Mouse (Mus musculus): ENCODE data around the gene Mpst. TPM values are rescaled to one million over a fixed set of nuclear protein-coding genes. Genes with fewer than 3 reads are reported as not detected.

Mpst gene
- polyA plus RNA-seq, 1 experiment from 2014 or later = 3.5 TPM

DNA sequence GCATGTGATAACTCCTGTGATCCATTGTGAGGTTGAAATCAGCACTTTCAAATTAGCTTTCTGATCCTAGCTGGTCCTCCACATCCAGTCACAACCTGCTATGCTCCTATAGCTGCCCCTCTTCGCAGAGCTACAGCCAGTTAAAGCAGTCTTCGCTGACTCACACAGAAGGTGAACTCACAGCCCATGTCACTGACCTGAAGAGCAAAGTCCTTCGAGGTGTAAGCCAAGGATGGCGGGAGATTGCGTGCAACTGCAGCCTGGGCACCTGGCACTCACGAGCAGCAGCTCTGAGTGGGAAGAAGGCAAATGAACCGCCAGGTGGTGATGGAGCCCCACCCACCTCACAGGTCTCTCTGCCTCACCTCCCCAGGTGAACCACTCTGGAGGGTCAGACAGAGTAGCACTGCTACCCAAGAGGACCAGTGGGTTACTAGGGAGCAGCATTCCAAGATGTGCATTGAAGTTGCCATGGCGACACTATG is 10.7 kb upstream of the Mpst start, which contains the start of gene Tex33:
Tex33 (minus strand) TSS at position 435 of the 485 bp plus-strand sequence.
- no peaks in the 10 kb centered on the region for H3K36me3 ChIP-seq (ENCODE audit: control insufficient read depth, insufficient read depth, low read length)
- no peak within 1 kb of the TSS for H3K4me2 ChIP-seq (ENCODE audit: low read depth, low read length)
- ATAC-seq (ENCODE audit: low read depth) (no peak), DNase-seq (ENCODE audit: low spot score) (no peak)
- no peaks in the 10 kb centered on the region for H3K4me1 ChIP-seq (ENCODE audit: control insufficient read depth, insufficient read depth, low read length)
- WGBS = 87% methylated on average over 8 of the region's 8 CpGs
- no peak within 1 kb of the TSS for H3K27ac ChIP-seq (replicated peaks; ENCODE audit: low read depth, low read length)
- H3K27me3 ChIP-seq (replicated peaks; ENCODE audit: control insufficient read depth, insufficient read depth, low read length) = no peaks in the 10 kb centered on the region
- H3K4me3 ChIP-seq (ENCODE audit: low read depth, low read length) = no peak within 1 kb of the TSS
- H3K9ac ChIP-seq (ENCODE audit: low read depth, low read length) = no peak within 1 kb of the TSS
- no peaks in the 10 kb centered on the region for H3K9me3 ChIP-seq (ENCODE audit: control insufficient read depth, low read length)

DNA sequence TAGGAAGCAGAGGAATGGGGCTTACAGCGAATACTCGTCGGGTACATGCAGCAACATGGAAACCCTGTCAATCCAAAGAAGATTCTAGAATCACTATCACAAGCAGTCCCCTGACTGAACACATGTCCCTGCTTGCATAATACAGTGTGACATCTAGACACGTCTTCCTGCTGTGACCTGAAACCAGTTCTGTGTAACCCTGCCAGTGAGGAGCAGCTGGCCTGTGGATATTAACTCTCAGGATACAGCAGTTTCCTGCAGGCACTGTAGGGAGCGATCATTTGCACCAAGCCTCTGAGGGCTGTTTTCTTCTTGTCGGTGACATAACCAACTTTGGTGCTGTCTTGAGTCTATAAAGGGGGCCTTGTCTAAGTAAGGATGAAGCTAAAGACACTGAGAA is 4.9 kb upstream of the Mpst start:
- H3K27me3 ChIP-seq (replicated peaks; ENCODE audit: control insufficient read depth, insufficient read depth, low read length) = no peaks in the 10 kb centered on the region
- H3K9me3 ChIP-seq (ENCODE audit: control insufficient read depth, low read length) = no peaks in the 10 kb centered on the region
- 56% methylated on average over 6 of the region's 6 CpGs for WGBS
- H3K36me3 ChIP-seq (ENCODE audit: control insufficient read depth, insufficient read depth, low read length) = no peaks in the 10 kb centered on the region
- ATAC-seq (ENCODE audit: low read depth) = no peak
- no peak overlapping the region for H3K27ac ChIP-seq (replicated peaks; ENCODE audit: low read depth, low read length)
- H3K4me3 ChIP-seq (ENCODE audit: low read depth, low read length) = no peak overlapping the region
- peaks cover 17% of the 10 kb centered on the region; the same call in 1 of the 2 replicates for H3K4me1 ChIP-seq (ENCODE audit: control insufficient read depth, insufficient read depth, low read length)
- peak; percentile 46 for DNase-seq (ENCODE audit: low spot score)
- H3K4me2 ChIP-seq (ENCODE audit: low read depth, low read length) = no peak overlapping the region
- H3K9ac ChIP-seq (ENCODE audit: low read depth, low read length) = no peak overlapping the region

DNA sequence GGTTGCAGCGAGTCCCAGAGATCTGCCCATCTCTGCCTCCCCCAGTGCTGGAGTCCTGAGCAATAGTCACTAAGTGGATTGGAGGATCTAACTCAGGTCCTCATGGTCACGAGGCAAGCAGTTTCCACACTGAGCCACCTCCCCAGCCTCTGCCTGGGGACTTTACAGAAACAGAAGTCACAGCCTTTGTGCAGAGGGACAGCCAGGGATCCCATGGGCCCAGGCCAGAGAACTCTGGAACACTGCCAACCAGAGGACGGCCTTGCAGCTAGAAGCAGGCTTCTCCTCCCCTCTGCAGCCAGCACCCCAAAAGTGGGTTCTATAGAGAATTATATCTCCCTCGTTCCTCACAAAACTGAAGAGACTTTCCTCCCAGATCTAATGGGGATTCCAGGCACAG is 4.3 kb upstream of the Mpst start:
- H3K4me2 ChIP-seq (ENCODE audit: low read depth, low read length) = no peak overlapping the region
- ATAC-seq (ENCODE audit: low read depth) = no peak
- H3K9ac ChIP-seq (ENCODE audit: low read depth, low read length) = 0 out of 2 replicates have a peak overlapping the region, but pooled peaks have one; percentile 35
- H3K27me3 ChIP-seq (replicated peaks; ENCODE audit: control insufficient read depth, insufficient read depth, low read length) = no peaks in the 10 kb centered on the region
- H3K4me3 ChIP-seq (ENCODE audit: low read depth, low read length) = no peak overlapping the region
- no peak overlapping the region for H3K27ac ChIP-seq (replicated peaks; ENCODE audit: low read depth, low read length)
- DNase-seq (ENCODE audit: low spot score) = no peak
- 52% methylated on average over 4 of the region's 4 CpGs for WGBS
- no peaks in the 10 kb centered on the region for H3K9me3 ChIP-seq (ENCODE audit: control insufficient read depth, low read length)
- H3K4me1 ChIP-seq (ENCODE audit: control insufficient read depth, insufficient read depth, low read length) = peaks cover 17% of the 10 kb centered on the region; the same call in 1 of the 2 replicates
- H3K36me3 ChIP-seq (ENCODE audit: control insufficient read depth, insufficient read depth, low read length) = no peaks in the 10 kb centered on the region

DNA sequence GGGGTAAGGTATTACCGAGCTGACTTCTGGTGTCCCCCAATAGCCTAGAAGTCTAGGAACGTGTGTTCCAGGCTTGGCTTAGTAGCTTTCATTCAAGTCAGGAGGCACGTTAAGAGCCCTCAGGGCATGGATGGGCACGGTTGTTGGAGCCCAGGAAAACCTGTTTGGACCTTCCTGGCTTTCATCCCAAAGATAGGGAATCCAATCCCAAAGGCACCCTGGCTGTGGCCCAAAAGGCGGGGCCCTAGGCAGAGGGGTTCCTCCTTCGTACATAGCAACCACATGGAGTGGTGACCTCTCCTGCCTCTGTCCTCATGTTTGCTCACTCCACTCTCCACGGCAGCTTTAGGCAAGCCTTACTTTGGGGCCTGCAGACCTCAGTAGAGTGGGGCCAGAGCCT is 3.8 kb upstream of the Mpst start:
- no peaks in the 10 kb centered on the region for H3K27me3 ChIP-seq (replicated peaks; ENCODE audit: control insufficient read depth, insufficient read depth, low read length)
- no peaks in the 10 kb centered on the region for H3K9me3 ChIP-seq (ENCODE audit: control insufficient read depth, low read length)
- WGBS = 63% methylated on average over 7 of the region's 7 CpGs
- H3K27ac ChIP-seq (replicated peaks; ENCODE audit: low read depth, low read length) = no peak overlapping the region; the same call in 1 of the 2 replicates
- no peaks in the 10 kb centered on the region for H3K36me3 ChIP-seq (ENCODE audit: control insufficient read depth, insufficient read depth, low read length)
- H3K4me3 ChIP-seq (ENCODE audit: low read depth, low read length) = no peak overlapping the region
- no peak overlapping the region for H3K4me2 ChIP-seq (ENCODE audit: low read depth, low read length)
- peaks cover 22% of the 10 kb centered on the region for H3K4me1 ChIP-seq (ENCODE audit: control insufficient read depth, insufficient read depth, low read length)
- DNase-seq (ENCODE audit: low spot score) = peak; percentile 52
- H3K9ac ChIP-seq (ENCODE audit: low read depth, low read length) = no peak overlapping the region
- no peak for ATAC-seq (ENCODE audit: low read depth)

DNA sequence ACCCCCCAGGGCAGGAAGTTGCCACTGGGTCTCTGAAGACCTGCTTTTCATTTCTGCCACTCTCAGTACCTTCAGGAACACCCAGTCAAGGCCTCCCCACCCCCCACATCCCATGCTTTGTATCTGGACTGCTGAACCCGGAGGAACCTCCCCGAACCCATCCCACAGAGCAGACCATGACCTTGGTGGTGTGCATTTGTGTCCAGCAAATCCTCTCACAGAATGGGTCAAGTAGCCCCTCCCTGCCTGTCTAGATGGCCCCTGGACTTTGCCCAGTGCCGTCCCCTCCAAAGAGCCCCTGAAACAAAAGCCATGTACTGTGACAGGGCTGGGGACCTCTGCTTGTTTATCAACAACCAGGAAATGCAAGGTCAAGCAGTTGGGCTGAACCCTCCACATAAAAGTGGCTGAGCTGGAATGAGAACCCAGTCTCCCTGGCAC is 2.9 kb upstream of the Mpst start:
- WGBS = 30% methylated on average over 3 of the region's 3 CpGs
- ATAC-seq (ENCODE audit: low read depth) (no peak), DNase-seq (ENCODE audit: low spot score) (no peak)
- Histone ChIP-seq H3K9me3 (ENCODE audit: control insufficient read depth, low read length) (no peaks in the 10 kb centered on the region), H3K4me1 (ENCODE audit: control insufficient read depth, insufficient read depth, low read length) (peaks cover 26% of the 10 kb centered on the region), H3K27me3 (replicated peaks; ENCODE audit: control insufficient read depth, insufficient read depth, low read length) (no peaks in the 10 kb centered on the region), H3K36me3 (ENCODE audit: control insufficient read depth, insufficient read depth, low read length) (no peaks in the 10 kb centered on the region), H3K27ac (replicated peaks; ENCODE audit: low read depth, low read length) (peak overlapping the region; percentile 52), H3K9ac (ENCODE audit: low read depth, low read length) (peak overlapping the region; percentile 17), H3K4me3 (ENCODE audit: low read depth, low read length) (no peak overlapping the region), H3K4me2 (ENCODE audit: low read depth, low read length) (0 out of 2 replicates have a peak overlapping the region, but pooled peaks have one; percentile 18)

DNA sequence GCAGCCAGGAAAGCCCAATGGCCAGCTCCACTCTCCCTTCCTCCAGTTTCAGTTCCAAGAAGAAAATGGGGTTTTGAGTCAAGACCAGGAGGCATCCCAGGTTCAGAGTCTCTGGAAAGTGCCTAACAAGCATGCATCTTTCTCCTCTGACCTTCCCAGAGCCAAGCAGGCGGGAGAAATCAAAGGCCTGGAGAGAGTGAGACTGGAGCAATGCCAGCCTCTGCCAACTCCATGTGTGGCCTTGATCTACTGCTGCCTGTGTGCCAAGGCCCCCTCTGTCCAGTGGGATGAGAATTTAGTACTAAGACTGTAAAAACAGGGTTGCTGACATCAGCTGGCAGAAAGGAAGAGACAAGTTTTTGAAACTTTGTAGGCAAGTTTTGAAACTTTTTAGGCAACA is 2.3 kb upstream of the Mpst start:
- Histone ChIP-seq H3K27ac (replicated peaks; ENCODE audit: low read depth, low read length) (peak overlapping the region; percentile 52), H3K9ac (ENCODE audit: low read depth, low read length) (peak overlapping the region; percentile 17; the same call in 1 of the 2 replicates), H3K27me3 (replicated peaks; ENCODE audit: control insufficient read depth, insufficient read depth, low read length) (peaks cover 6% of the 10 kb centered on the region), H3K4me2 (ENCODE audit: low read depth, low read length) (peak overlapping the region; percentile 18; the same call in 1 of the 2 replicates), H3K36me3 (ENCODE audit: control insufficient read depth, insufficient read depth, low read length) (no peaks in the 10 kb centered on the region), H3K4me1 (ENCODE audit: control insufficient read depth, insufficient read depth, low read length) (peaks cover 26% of the 10 kb centered on the region), H3K9me3 (ENCODE audit: control insufficient read depth, low read length) (no peaks in the 10 kb centered on the region), H3K4me3 (ENCODE audit: low read depth, low read length) (no peak overlapping the region)
- DNase-seq (ENCODE audit: low spot score) (no peak), ATAC-seq (ENCODE audit: low read depth) (no peak)
- WGBS = 73% methylated on average over 1 of the region's 1 CpGs

DNA sequence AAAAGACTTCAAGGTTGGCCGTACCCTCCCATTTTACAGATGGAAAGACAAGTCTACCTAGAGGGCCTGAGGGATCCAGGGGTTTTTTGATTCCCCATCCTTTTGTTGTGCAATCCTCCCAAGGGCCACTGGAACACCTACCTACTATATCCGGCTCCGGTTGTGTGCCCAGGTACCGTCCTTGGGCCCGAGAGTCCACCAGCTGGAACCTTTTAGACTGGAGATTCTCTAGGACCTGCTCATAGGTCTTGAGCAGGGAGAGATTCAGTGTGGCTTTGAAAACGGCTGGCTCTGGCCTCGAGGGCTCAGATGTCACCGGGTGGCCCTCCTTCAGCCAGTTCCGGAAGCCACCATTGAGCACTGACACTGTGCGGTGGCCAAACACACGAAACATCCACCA is 1.1 kb upstream of the Mpst start:
- Histone ChIP-seq H3K27me3 (replicated peaks; ENCODE audit: control insufficient read depth, insufficient read depth, low read length) (peaks cover 18% of the 10 kb centered on the region), H3K9me3 (ENCODE audit: control insufficient read depth, low read length) (no peaks in the 10 kb centered on the region), H3K9ac (ENCODE audit: low read depth, low read length) (peak overlapping the region; percentile 71), H3K4me3 (ENCODE audit: low read depth, low read length) (peak overlapping the region; percentile 70), H3K36me3 (ENCODE audit: control insufficient read depth, insufficient read depth, low read length) (no peaks in the 10 kb centered on the region), H3K27ac (replicated peaks; ENCODE audit: low read depth, low read length) (no peak overlapping the region), H3K4me1 (ENCODE audit: control insufficient read depth, insufficient read depth, low read length) (peaks cover 26% of the 10 kb centered on the region), H3K4me2 (ENCODE audit: low read depth, low read length) (peak overlapping the region; percentile 92)
- WGBS = 53% methylated on average over 11 of the region's 11 CpGs
- ATAC-seq (ENCODE audit: low read depth) (no peak), DNase-seq (ENCODE audit: low spot score) (no peak)

DNA sequence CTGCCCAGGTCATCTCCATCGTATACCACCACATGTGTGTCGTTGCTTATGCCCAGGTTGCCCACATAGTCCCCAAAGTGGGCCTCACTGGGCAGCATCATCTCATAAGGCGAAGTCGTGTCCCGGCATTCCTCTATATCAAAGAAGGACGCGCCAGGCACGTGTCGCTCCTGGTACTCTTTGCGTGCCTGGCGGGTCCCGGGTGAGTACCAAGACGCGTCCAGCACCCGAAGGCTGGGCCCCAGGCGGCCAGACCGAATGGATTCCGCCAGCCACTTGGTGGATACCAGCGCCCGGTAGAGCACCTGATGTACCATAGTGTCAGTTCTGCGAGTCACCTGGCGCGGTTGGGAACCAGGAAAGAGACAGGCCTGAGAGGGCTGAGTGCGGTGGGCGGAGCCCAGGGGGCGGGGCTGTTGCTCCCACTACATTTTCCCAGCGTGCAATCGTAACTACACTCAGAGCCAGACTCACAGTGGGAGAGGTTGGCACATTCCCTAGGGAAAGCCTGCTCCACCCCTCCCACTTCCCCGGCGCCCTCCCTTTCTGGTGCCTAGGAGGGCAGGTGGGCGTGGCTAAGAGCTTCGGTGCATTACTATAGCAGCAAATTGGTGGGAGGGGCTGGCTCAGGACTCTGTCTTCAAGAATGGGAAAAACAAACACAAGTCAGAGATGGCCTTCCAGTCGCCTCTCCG is 552 bp upstream of the Mpst start, which contains the start of gene Tst:
Tst (minus strand) TSS at position 391 of the 695 bp plus-strand sequence.
- DNase-seq (ENCODE audit: low spot score) (peak; percentile 95), ATAC-seq (ENCODE audit: low read depth) (peak; percentile 80)
- Histone ChIP-seq H3K9ac (ENCODE audit: low read depth, low read length) (peak within 1 kb of the TSS; percentile 71), H3K27me3 (replicated peaks; ENCODE audit: control insufficient read depth, insufficient read depth, low read length) (peaks cover 23% of the 10 kb centered on the region), H3K36me3 (ENCODE audit: control insufficient read depth, insufficient read depth, low read length) (no peaks in the 10 kb centered on the region), H3K9me3 (ENCODE audit: control insufficient read depth, low read length) (no peaks in the 10 kb centered on the region), H3K4me1 (ENCODE audit: control insufficient read depth, insufficient read depth, low read length) (peaks cover 26% of the 10 kb centered on the region), H3K4me3 (ENCODE audit: low read depth, low read length) (peak within 1 kb of the TSS; percentile 70), H3K27ac (replicated peaks; ENCODE audit: low read depth, low read length) (peak within 1 kb of the TSS; percentile 88), H3K4me2 (ENCODE audit: low read depth, low read length) (peak within 1 kb of the TSS; percentile 92)
- WGBS = 2% methylated on average over 33 of the region's 34 CpGs
